Mouse (Mus musculus) kidney, postnatal 0 days (tissue): ENCODE data around the gene Fam240a. TPM values are rescaled to one million over a fixed set of nuclear protein-coding genes. Genes with fewer than 3 reads are reported as not detected.

Experiments
- ATAC-seq: fragments of 200-750 bp; cut with Nextera tagmentation; replicated peaks from 2 replicates; pipeline ENCODE4 v1.8.0; 2017; ENCODE audit warnings: low read depth, moderate number of reproducible peaks, moderate TSS enrichment, moderate library complexity; ENCODE audit not compliant: low FRiP score
- DNase-seq: peaks from one replicate; pipeline ENCODE4 v3.0.0-alpha.2; 2016; ENCODE audit warnings: low spot score
- H3K27ac ChIP-seq: fragments of 300-500 bp; sonication (generic); 2 replicates; pipeline ENCODE4 v1.5.1; 2014; ENCODE audit warnings: mild to moderate bottlenecking
- H3K27me3 ChIP-seq: fragments of 300-500 bp; sonication (generic); 2 replicates; pipeline ENCODE4 v1.6.1; 2014; ENCODE audit warnings: low read length, mixed read lengths; ENCODE audit not compliant: insufficient read depth
- H3K36me3 ChIP-seq: fragments of 300-500 bp; sonication (generic); 2 replicates; pipeline ENCODE4 v1.6.1; 2014; ENCODE audit warnings: low read length, mixed read lengths; ENCODE audit not compliant: insufficient read depth
- H3K4me1 ChIP-seq: fragments of 300-500 bp; sonication (generic); replicated peaks from 2 replicates; pipeline ENCODE4 v1.6.1; 2014; ENCODE audit warnings: antibody characterized with exemption, low read length, mixed read lengths; ENCODE audit not compliant: insufficient read depth
- H3K4me2 ChIP-seq: fragments of 300-500 bp; sonication (generic); 2 replicates; pipeline ENCODE4 v1.6.1; 2014; ENCODE audit warnings: mild to moderate bottlenecking, low read length, moderate library complexity, mixed read lengths
- H3K4me3 ChIP-seq: fragments of 300-500 bp; sonication (generic); replicated peaks from 2 replicates; pipeline ENCODE4 v1.5.1; 2014; ENCODE audit warnings: low read depth, low read length
- H3K9ac ChIP-seq: fragments of 300-500 bp; sonication (generic); 2 replicates; pipeline ENCODE4 v1.6.1; 2014; ENCODE audit warnings: low read depth, low read length
- H3K9me3 ChIP-seq: fragments of 300-500 bp; sonication (generic); replicated peaks from 2 replicates; pipeline ENCODE4 v1.6.1; 2016; ENCODE audit warnings: low read length, inconsistent platforms, mixed read lengths
- CTCF ChIP-seq: IDR thresholded peaks from 2 replicates; pipeline ENCODE4 v1.5.1; 2016; ENCODE audit warnings: antibody characterized with exemption, low read depth, mild to moderate bottlenecking, moderate library complexity
- WGBS: fragments of 180-500 bp; shearing (Covaris S2); extraction: QIAGEN DNeasy Blood & Tissue Kit; methylation state at CpG from one replicate; pipeline ENCODE4 v1.1.7; 2014; 5-methylcytosine and 5-hydroxymethylcytosine counted together
- polyA plus RNA-seq: library from polyadenylated mRNA; unstranded; fragments of >200 nt; fragmentation: Nextera tagmentation; extraction: Ambion mirVana; gene quantifications from 2 replicates; pipeline ENCODE4 v1.2.1, GENCODE M21; 2015

Gene Fam240a
- polyA plus RNA-seq, 1 experiment from 2014 or later = not detected

DNA sequence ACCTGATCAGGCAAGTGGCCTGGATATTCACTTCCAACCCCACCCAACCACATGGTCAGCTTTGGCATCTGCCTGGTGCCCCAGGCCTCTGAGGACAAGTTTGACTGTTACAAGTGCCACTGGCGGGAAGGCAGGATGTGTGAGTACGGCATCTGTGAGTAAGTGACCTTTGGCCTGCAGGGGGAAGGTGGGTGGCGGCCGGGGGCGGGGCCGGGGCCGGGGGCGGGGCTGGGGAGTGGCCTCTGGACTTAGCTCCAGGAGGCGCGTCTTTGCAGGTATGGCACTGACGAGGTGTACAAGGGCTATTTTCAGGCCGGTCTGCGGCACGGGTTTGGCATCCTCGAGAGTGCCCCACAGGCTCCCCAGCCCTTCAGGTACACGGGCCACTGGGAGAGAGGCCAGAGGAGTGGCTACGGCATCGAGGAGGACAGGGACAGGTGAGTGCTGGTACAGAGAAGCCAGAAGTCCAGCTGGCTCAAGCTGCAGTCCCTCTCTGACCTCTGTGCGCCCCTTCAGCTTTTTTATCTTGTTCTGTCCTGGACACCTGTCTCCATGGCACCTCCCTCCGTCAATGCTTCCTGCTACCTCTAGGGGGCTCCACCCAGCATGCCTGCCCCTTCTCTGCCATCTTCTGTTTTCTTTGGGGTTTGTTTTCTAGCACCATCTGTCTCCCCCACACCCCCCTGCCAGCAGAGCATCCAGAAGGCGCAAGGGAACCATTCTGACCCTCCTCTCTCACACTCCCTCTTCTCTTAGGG is 26.5 kb downstream of the Fam240a start:
- Histone ChIP-seq H3K4me1 (no peaks in the 10 kb centered on the region; the same call in 1 of the 2 replicates), H3K36me3 (no peaks in the 10 kb centered on the region), H3K27ac (no peak overlapping the region), H3K4me3 (no peak overlapping the region), H3K9me3 (no peaks in the 10 kb centered on the region), H3K9ac (no peak overlapping the region), H3K27me3 (no peaks in the 10 kb centered on the region), H3K4me2 (peak overlapping the region; percentile 27)
- DNase-seq (peak; percentile 27), ATAC-seq (peak; percentile 34)
- 15% methylated on average over 21 of the region's 21 CpGs for WGBS
- peak; percentile 51 for TF ChIP-seq CTCF

GRCm38 (mm10) chr9:110888935-110889334 is 27.7 kb downstream of the Fam240a start:
- Histone ChIP-seq H3K27me3 (no peaks in the 10 kb centered on the region), H3K9ac (no peak overlapping the region), H3K9me3 (no peaks in the 10 kb centered on the region), H3K4me3 (no peak overlapping the region), H3K36me3 (no peaks in the 10 kb centered on the region), H3K4me2 (no peak overlapping the region), H3K27ac (no peak overlapping the region), H3K4me1 (no peaks in the 10 kb centered on the region; the same call in 1 of the 2 replicates)
- no peak for TF ChIP-seq CTCF
- DNase-seq (no peak), ATAC-seq (no peak)
- 92% methylated on average over 14 of the region's 14 CpGs for WGBS

DNA sequence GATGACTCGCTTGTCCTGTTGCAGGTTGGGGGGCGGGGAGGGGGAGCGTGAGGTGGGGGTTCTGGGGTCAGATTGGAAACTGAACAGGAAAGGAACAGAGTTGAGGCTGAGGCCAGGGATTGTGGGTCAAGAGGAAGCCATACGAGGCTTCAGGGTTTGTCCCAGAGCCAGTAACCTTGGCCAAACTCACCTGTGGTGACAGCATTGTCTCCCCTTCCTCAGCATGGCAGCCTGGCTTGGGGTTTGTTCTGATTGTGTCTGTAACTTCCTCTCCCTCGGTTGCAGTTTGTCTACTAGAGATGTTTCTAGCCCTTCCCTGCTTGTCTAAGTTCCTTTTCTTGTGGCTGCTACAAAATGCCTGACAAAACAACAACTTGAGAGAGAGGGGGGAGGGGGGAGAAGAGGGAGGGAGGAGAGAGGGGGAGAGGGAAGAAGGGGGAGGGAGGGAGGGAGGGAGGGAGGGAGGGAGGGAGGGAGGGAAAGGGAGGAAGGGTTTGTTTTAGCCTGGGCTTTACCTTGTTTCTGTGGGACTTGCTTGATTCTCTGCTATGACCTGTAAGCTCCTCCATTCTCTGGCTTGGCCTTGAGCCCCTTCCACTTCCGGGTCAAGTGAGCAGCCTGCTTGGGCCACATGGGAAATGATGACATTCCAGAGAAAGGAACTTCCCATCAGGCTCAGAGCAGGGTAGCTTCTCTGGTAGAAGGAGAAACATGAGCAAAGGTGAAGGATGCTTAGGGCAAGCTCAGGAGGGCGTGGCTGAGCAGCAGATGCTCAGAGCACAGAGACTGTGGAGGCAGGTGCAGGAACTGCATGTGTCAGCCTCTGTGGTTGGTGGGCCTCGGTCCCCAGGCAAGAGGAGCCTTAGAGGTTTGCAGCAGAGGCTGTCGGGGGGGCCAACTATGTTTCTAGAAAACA is 29.0 kb downstream of the Fam240a start:
- WGBS = 63% methylated on average over 9 of the region's 9 CpGs
- Histone ChIP-seq H3K36me3 (0 out of 2 replicates have a peak, but pooled peaks cover 3% of the 10 kb centered on the region), H3K4me1 (no peaks in the 10 kb centered on the region; the same call in 1 of the 2 replicates), H3K4me3 (no peak overlapping the region), H3K27me3 (no peaks in the 10 kb centered on the region), H3K9me3 (no peaks in the 10 kb centered on the region), H3K27ac (no peak overlapping the region), H3K4me2 (no peak overlapping the region), H3K9ac (no peak overlapping the region)
- ATAC-seq (no peak), DNase-seq (peak; percentile 15)
- TF ChIP-seq CTCF = no peak

- 0 out of 2 replicates have a peak overlapping the region, but pooled peaks have one; percentile 2 for H3K4me2 ChIP-seq
- TF ChIP-seq CTCF = no peak
Observed at GRCm38 (mm10) chr9:110881953-110882352, 34.7 kb downstream of the Fam240a start.

DNA sequence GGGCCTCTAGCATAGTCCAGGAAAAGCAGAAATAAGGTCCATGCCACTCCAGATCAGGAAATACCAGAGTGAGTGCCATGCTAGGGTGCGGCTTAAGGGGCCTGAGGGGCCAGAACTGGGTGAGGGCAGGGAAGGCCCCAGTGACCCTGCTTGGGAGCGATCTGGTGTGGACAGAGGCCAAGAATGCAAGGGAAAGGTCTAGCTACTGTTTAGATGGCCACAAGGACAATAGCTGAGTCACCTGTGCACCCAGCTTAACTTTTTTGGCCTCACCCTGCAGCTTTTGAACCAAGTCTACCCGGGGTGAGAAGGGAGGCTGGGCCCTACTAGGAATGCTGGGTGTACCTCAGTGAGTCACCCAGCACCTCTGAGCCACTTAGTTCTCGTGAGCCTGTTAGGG is 35.9 kb downstream of the Fam240a start:
- Histone ChIP-seq H3K4me2 (peak overlapping the region; percentile 88), H3K9ac (peak overlapping the region; percentile 58; the same call in 1 of the 2 replicates), H3K27ac (peak overlapping the region; percentile 86), H3K4me1 (peaks cover 10% of the 10 kb centered on the region; the same call in 1 of the 2 replicates), H3K4me3 (peak overlapping the region; percentile 62), H3K27me3 (no peaks in the 10 kb centered on the region), H3K9me3 (no peaks in the 10 kb centered on the region), H3K36me3 (0 out of 2 replicates have a peak, but pooled peaks cover 3% of the 10 kb centered on the region)
- peak; percentile 57 for ATAC-seq
- 61% methylated on average over 4 of the region's 4 CpGs for WGBS
- TF ChIP-seq CTCF = no peak
- peak; percentile 17 for DNase-seq

More at GRCm38 (mm10) chr9:110881953-110882352, 34.7 kb downstream of the Fam240a start:
- Histone ChIP-seq H3K9ac (no peak overlapping the region), H3K27ac (no peak overlapping the region), H3K4me3 (no peak overlapping the region), H3K9me3 (no peaks in the 10 kb centered on the region), H3K36me3 (0 out of 2 replicates have a peak, but pooled peaks cover 3% of the 10 kb centered on the region), H3K4me1 (peaks cover 10% of the 10 kb centered on the region; the same call in 1 of the 2 replicates), H3K27me3 (no peaks in the 10 kb centered on the region)
- WGBS = 70% methylated on average over 7 of the region's 7 CpGs
- DNase-seq (no peak), ATAC-seq (no peak)
